Mouse (Mus musculus): ENCODE results near the gene Apoa1. TPM values are rescaled to one million over a fixed set of nuclear protein-coding genes. Genes with fewer than 3 reads are reported as not detected.

The Apoa1 gene
- polyA plus RNA-seq, 2 experiments: 1.1 to 9.3 TPM

- no peak for TF ChIP-seq POLR2A (IDR thresholded peaks at IDR 0.05; ENCODE audit: borderline replicate concordance, extremely low read depth, insufficient read depth, insufficient read length)
- Histone ChIP-seq H3K9me3 (ENCODE audit: control insufficient read depth, low read length) (no peaks in the 10 kb centered on the region), H3K4me2 (replicated peaks; ENCODE audit: low read depth, low read length, severe bottlenecking) (no peak overlapping the region), H3K4me3 (replicated peaks; ENCODE audit: low read length) (no peak overlapping the region), H3K36me3 (ENCODE audit: control insufficient read depth, insufficient read depth, low read length) (no peaks in the 10 kb centered on the region), H3K4me1 (ENCODE audit: control insufficient read depth, insufficient read depth, low read length) (no peaks in the 10 kb centered on the region), H3K9ac (ENCODE audit: low read depth, low read length, severe bottlenecking) (no peak overlapping the region), H3K27ac (replicated peaks; ENCODE audit: low read depth, low read length) (no peak overlapping the region), H3K27me3 (ENCODE audit: control insufficient read depth, insufficient read depth, low read length) (no peaks in the 10 kb centered on the region)
- 47% methylated on average over 4 of the region's 4 CpGs for WGBS
- no peak for DNase-seq (ENCODE audit: low spot score)
- no peak for ATAC-seq (ENCODE audit: low FRiP score, low read depth)
These were observed 14.7 kb downstream of the Apoa1 start for GRCm38 (mm10) chr9:46243122-46243521.

- no peak overlapping the region for H3K27ac ChIP-seq (replicated peaks; ENCODE audit: low read depth, low read length)
- no peak overlapping the region for H3K4me2 ChIP-seq (replicated peaks; ENCODE audit: low read depth, low read length, severe bottlenecking)
- 49% methylated on average over 8 of the region's 8 CpGs for WGBS
- no peak for TF ChIP-seq POLR2A (IDR thresholded peaks at IDR 0.05; ENCODE audit: borderline replicate concordance, extremely low read depth, insufficient read depth, insufficient read length)
- no peaks in the 10 kb centered on the region for H3K36me3 ChIP-seq (ENCODE audit: control insufficient read depth, insufficient read depth, low read length)
- DNase-seq (ENCODE audit: low spot score) (no peak), ATAC-seq (ENCODE audit: low FRiP score, low read depth) (no peak)
- no peaks in the 10 kb centered on the region for H3K4me1 ChIP-seq (ENCODE audit: control insufficient read depth, insufficient read depth, low read length)
- no peaks in the 10 kb centered on the region for H3K9me3 ChIP-seq (ENCODE audit: control insufficient read depth, low read length)
- H3K4me3 ChIP-seq (replicated peaks; ENCODE audit: low read length): no peak overlapping the region
- H3K27me3 ChIP-seq (ENCODE audit: control insufficient read depth, insufficient read depth, low read length): no peaks in the 10 kb centered on the region
- no peak overlapping the region for H3K9ac ChIP-seq (ENCODE audit: low read depth, low read length, severe bottlenecking)
These were observed 15.2 kb downstream of the Apoa1 start for GRCm38 (mm10) chr9:46243584-46243983.

GRCm38 (mm10) chr9:46246752-46247324, 18.5 kb downstream of the Apoa1 start:
- WGBS: 16% methylated on average over 11 of the region's 11 CpGs
- DNase-seq (ENCODE audit: low spot score) (peak; percentile 90), ATAC-seq (ENCODE audit: low FRiP score, low read depth) (peak; percentile 86)
- Histone ChIP-seq H3K9ac (ENCODE audit: low read depth, low read length, severe bottlenecking) (0 out of 2 replicates have a peak overlapping the region, but pooled peaks have one; percentile 31), H3K9me3 (ENCODE audit: control insufficient read depth, low read length) (no peaks in the 10 kb centered on the region), H3K4me2 (replicated peaks; ENCODE audit: low read depth, low read length, severe bottlenecking) (0 out of 2 replicates have a peak overlapping the region, but pooled peaks have one; percentile 23), H3K27me3 (ENCODE audit: control insufficient read depth, insufficient read depth, low read length) (no peaks in the 10 kb centered on the region), H3K4me3 (replicated peaks; ENCODE audit: low read length) (no peak overlapping the region), H3K4me1 (ENCODE audit: control insufficient read depth, insufficient read depth, low read length) (no peaks in the 10 kb centered on the region), H3K27ac (replicated peaks; ENCODE audit: low read depth, low read length) (no peak overlapping the region), H3K36me3 (ENCODE audit: control insufficient read depth, insufficient read depth, low read length) (no peaks in the 10 kb centered on the region)
- TF ChIP-seq POLR2A (IDR thresholded peaks at IDR 0.05; ENCODE audit: borderline replicate concordance, extremely low read depth, insufficient read depth, insufficient read length): no peak

- ATAC-seq (ENCODE audit: low FRiP score, low read depth): no peak
- Histone ChIP-seq H3K4me3 (replicated peaks; ENCODE audit: low read length) (no peak overlapping the region), H3K27me3 (ENCODE audit: control insufficient read depth, insufficient read depth, low read length) (no peaks in the 10 kb centered on the region), H3K9me3 (ENCODE audit: control insufficient read depth, low read length) (no peaks in the 10 kb centered on the region), H3K27ac (replicated peaks; ENCODE audit: low read depth, low read length) (no peak overlapping the region), H3K9ac (ENCODE audit: low read depth, low read length, severe bottlenecking) (no peak overlapping the region), H3K36me3 (ENCODE audit: control insufficient read depth, insufficient read depth, low read length) (no peaks in the 10 kb centered on the region), H3K4me1 (ENCODE audit: control insufficient read depth, insufficient read depth, low read length) (no peaks in the 10 kb centered on the region), H3K4me2 (replicated peaks; ENCODE audit: low read depth, low read length, severe bottlenecking) (no peak overlapping the region)
- 82% methylated on average over 7 of the region's 7 CpGs for WGBS
- TF ChIP-seq POLR2A (IDR thresholded peaks at IDR 0.05; ENCODE audit: borderline replicate concordance, extremely low read depth, insufficient read depth, insufficient read length): no peak
- DNase-seq (ENCODE audit: low spot score): no peak
These were observed 27.8 kb downstream of the Apoa1 start for GRCm38 (mm10) chr9:46256177-46256576.

- Histone ChIP-seq H3K27me3 (ENCODE audit: control insufficient read depth, insufficient read depth, low read length) (no peaks in the 10 kb centered on the region), H3K4me1 (ENCODE audit: control insufficient read depth, insufficient read depth, low read length) (no peaks in the 10 kb centered on the region), H3K9ac (ENCODE audit: low read depth, low read length, severe bottlenecking) (no peak overlapping the region), H3K4me2 (replicated peaks; ENCODE audit: low read depth, low read length, severe bottlenecking) (no peak overlapping the region), H3K4me3 (replicated peaks; ENCODE audit: low read length) (no peak overlapping the region), H3K9me3 (ENCODE audit: control insufficient read depth, low read length) (no peaks in the 10 kb centered on the region), H3K36me3 (ENCODE audit: control insufficient read depth, insufficient read depth, low read length) (no peaks in the 10 kb centered on the region), H3K27ac (replicated peaks; ENCODE audit: low read depth, low read length) (no peak overlapping the region)
- TF ChIP-seq POLR2A (IDR thresholded peaks at IDR 0.05; ENCODE audit: borderline replicate concordance, extremely low read depth, insufficient read depth, insufficient read length): no peak
- ATAC-seq (ENCODE audit: low FRiP score, low read depth) (no peak), DNase-seq (ENCODE audit: low spot score) (no peak)
- WGBS: 90% methylated on average over 10 of the region's 10 CpGs
These were observed 28.4 kb downstream of the Apoa1 start for GRCm38 (mm10) chr9:46256658-46257385.

All from limb, embryonic 14.5 days (tissue).